ENCODE assay signal across 25 mouse cellular contexts in the genomic region with DNA sequence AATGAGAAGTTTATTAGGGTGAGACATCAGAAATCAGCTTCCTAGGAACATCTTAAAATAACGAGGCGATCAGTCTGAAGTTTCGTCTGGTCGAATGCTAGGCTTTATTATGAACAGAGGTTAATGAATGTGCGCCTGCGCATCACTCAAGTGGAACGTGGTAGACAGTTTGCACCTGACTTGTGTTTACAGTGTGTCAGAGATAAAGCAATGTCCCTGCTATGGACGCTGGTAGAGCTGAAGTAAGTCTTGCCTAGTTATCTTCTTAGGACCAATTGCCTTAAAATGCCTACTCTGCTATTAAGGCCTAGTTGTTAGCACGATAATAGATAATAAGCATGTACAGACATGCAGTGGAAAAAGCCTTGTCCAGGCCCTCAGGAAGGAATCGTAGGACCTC.
"Had no signal": no experiment of that assay in that cellular context is flagged by ENCODE, and none has a peak within 500 bp of the region (broad histone marks: within the 10 kb centered on the region; RNA-seq: fewer than 3 reads in every experiment).

No protein-coding gene starts in this region.

- H3K4me2 ChIP-seq: heart, embryonic 12.5 days; hindbrain, embryonic 12.5 days; hindbrain, embryonic 14.5 days; intestine, embryonic 15.5 days; kidney, embryonic 15.5 days; limb, embryonic 12.5 days; liver, embryonic 11.5 days; liver, embryonic 13.5 days; liver, embryonic 15.5 days had no signal

- H3K9ac ChIP-seq: heart, embryonic 12.5 days; hindbrain, embryonic 12.5 days; hindbrain, embryonic 14.5 days; intestine, embryonic 15.5 days; kidney, embryonic 15.5 days; limb, embryonic 12.5 days; liver, embryonic 13.5 days; liver, embryonic 15.5 days had no signal

- DNase-seq: gastrocnemius, adult 2 months; gastrocnemius, postnatal 10 days; gastrocnemius, postnatal 25 days; heart, postnatal 10 days; heart, postnatal 4 days; kidney, adult 11 months; kidney, adult 2 months; kidney, adult 9 months; kidney, postnatal 14 days; liver; liver, embryonic 13.5 days had no signal

- H3K27me3 ChIP-seq: heart, embryonic 12.5 days; hindbrain, embryonic 12.5 days; intestine, embryonic 15.5 days; kidney, embryonic 15.5 days; limb, embryonic 12.5 days; liver, embryonic 13.5 days; liver, embryonic 15.5 days had no signal

- H3K27ac ChIP-seq: gastrocnemius, adult 2 months; heart, embryonic 10.5 days; hindbrain, embryonic 10.5 days; hindbrain, embryonic 12.5 days; hindbrain, embryonic 14.5 days; intestine, embryonic 15.5 days; kidney, embryonic 15.5 days; kidney, postnatal 0 days; left cerebral cortex, adult 2 months; limb, embryonic 12.5 days; liver, embryonic 13.5 days; liver, embryonic 15.5 days had no signal

- H3K4me3 ChIP-seq: gastrocnemius, adult 2 months; heart, embryonic 10.5 days; heart, embryonic 12.5 days; hindbrain, embryonic 10.5 days; hindbrain, embryonic 12.5 days; intestine, embryonic 15.5 days; kidney, embryonic 15.5 days; left cerebral cortex, adult 2 months; limb, embryonic 12.5 days; liver, embryonic 13.5 days; liver, embryonic 15.5 days had no signal

- H3K36me3 ChIP-seq: hindbrain, embryonic 10.5 days; hindbrain, embryonic 12.5 days; intestine, embryonic 15.5 days; kidney, embryonic 15.5 days; limb, embryonic 12.5 days had no signal

- H3K4me1 ChIP-seq: hindbrain, embryonic 10.5 days; hindbrain, embryonic 12.5 days; liver, embryonic 15.5 days had no signal

- H3K9me3 ChIP-seq: heart, embryonic 10.5 days; heart, embryonic 12.5 days; hindbrain, embryonic 10.5 days; hindbrain, embryonic 12.5 days; intestine, embryonic 15.5 days; kidney, embryonic 15.5 days; limb, embryonic 12.5 days; liver, embryonic 13.5 days; liver, embryonic 15.5 days had no signal

- ATAC-seq: hindbrain, embryonic 16.5 days; inflammation-experienced regulatory T-cells, adult 6 months; intestine, embryonic 15.5 days had no signal
